Mouse (Mus musculus): Measurements from ENCODE around the gene Emcn. TPM values are rescaled to one million over a fixed set of nuclear protein-coding genes. Genes with fewer than 3 reads are reported as not detected.

The Emcn gene
- total and polyA plus RNA-seq, 2 experiments from 2014 or later = 7.1 to 8.7 TPM

GRCm38 (mm10) chr3:137372854-137373253, 32.0 kb downstream of the Emcn start:
- WGBS = 80% methylated on average over 4 of the region's 4 CpGs
- no peak overlapping the region for H3K4me3 ChIP-seq (ENCODE audit: low read length)
- DNase-seq (ENCODE audit: low spot score) = no peak
- no peaks in the 10 kb centered on the region for H3K27me3 ChIP-seq (ENCODE audit: insufficient read depth, low read length)
- no peaks in the 10 kb centered on the region for H3K4me1 ChIP-seq (ENCODE audit: insufficient read depth, low read length)
- H3K36me3 ChIP-seq (ENCODE audit: insufficient read depth, low read length) = no peaks in the 10 kb centered on the region
- no peak overlapping the region for H3K4me2 ChIP-seq (ENCODE audit: low read depth, low read length)
- no peak for ATAC-seq
- H3K9ac ChIP-seq (replicated peaks; ENCODE audit: low read length) = no peak overlapping the region
- no peak overlapping the region for H3K27ac ChIP-seq
- H3K9me3 ChIP-seq (ENCODE audit: low read length) = no peaks in the 10 kb centered on the region
- TF ChIP-seq CTCF (IDR thresholded peaks at IDR 0.05; ENCODE audit: low read depth) = no peak

GRCm38 (mm10) chr3:137382311-137382710, 41.4 kb downstream of the Emcn start:
- ATAC-seq (no peak), DNase-seq (ENCODE audit: low spot score) (no peak)
- Histone ChIP-seq H3K9ac (replicated peaks; ENCODE audit: low read length) (no peak overlapping the region), H3K27ac (no peak overlapping the region), H3K4me1 (ENCODE audit: insufficient read depth, low read length) (no peaks in the 10 kb centered on the region), H3K9me3 (ENCODE audit: low read length) (no peaks in the 10 kb centered on the region), H3K4me3 (ENCODE audit: low read length) (no peak overlapping the region), H3K36me3 (ENCODE audit: insufficient read depth, low read length) (no peaks in the 10 kb centered on the region), H3K4me2 (ENCODE audit: low read depth, low read length) (no peak overlapping the region), H3K27me3 (ENCODE audit: insufficient read depth, low read length) (no peaks in the 10 kb centered on the region)
- TF ChIP-seq CTCF (IDR thresholded peaks at IDR 0.05; ENCODE audit: low read depth) = no peak
- 85% methylated on average over 2 of the region's 2 CpGs for WGBS

- no peak overlapping the region for H3K4me3 ChIP-seq (ENCODE audit: low read length)
- no peak for ATAC-seq
- H3K4me1 ChIP-seq (ENCODE audit: insufficient read depth, low read length) = no peaks in the 10 kb centered on the region
- no peaks in the 10 kb centered on the region for H3K36me3 ChIP-seq (ENCODE audit: insufficient read depth, low read length)
- TF ChIP-seq CTCF (IDR thresholded peaks at IDR 0.05; ENCODE audit: low read depth) = no peak
- no peaks in the 10 kb centered on the region for H3K27me3 ChIP-seq (ENCODE audit: insufficient read depth, low read length)
- no peak overlapping the region for H3K4me2 ChIP-seq (ENCODE audit: low read depth, low read length)
- 65% methylated on average over 11 of the region's 11 CpGs for WGBS
- no peak overlapping the region for H3K27ac ChIP-seq
- no peak overlapping the region for H3K9ac ChIP-seq (replicated peaks; ENCODE audit: low read length)
- DNase-seq (ENCODE audit: low spot score) = no peak
- H3K9me3 ChIP-seq (ENCODE audit: low read length) = no peaks in the 10 kb centered on the region
Observed at GRCm38 (mm10) chr3:137395588-137395987, 54.7 kb downstream of the Emcn start.

GRCm38 (mm10) chr3:137415451-137416086, 74.7 kb downstream of the Emcn start:
- WGBS = 45% methylated on average over 5 of the region's 5 CpGs
- H3K4me2 ChIP-seq (ENCODE audit: low read depth, low read length) = no peak overlapping the region
- no peaks in the 10 kb centered on the region for H3K4me1 ChIP-seq (ENCODE audit: insufficient read depth, low read length)
- H3K9me3 ChIP-seq (ENCODE audit: low read length) = no peaks in the 10 kb centered on the region
- TF ChIP-seq CTCF (IDR thresholded peaks at IDR 0.05; ENCODE audit: low read depth) = no peak
- H3K27me3 ChIP-seq (ENCODE audit: insufficient read depth, low read length) = no peaks in the 10 kb centered on the region
- H3K36me3 ChIP-seq (ENCODE audit: insufficient read depth, low read length) = no peaks in the 10 kb centered on the region
- H3K9ac ChIP-seq (replicated peaks; ENCODE audit: low read length) = no peak overlapping the region
- H3K4me3 ChIP-seq (ENCODE audit: low read length) = no peak overlapping the region
- ATAC-seq = 0 out of 2 replicates have a peak, but pooled peaks have one; percentile 43
- peak; percentile 56 for DNase-seq (ENCODE audit: low spot score)
- H3K27ac ChIP-seq = no peak overlapping the region

- peak; percentile 78 for DNase-seq (ENCODE audit: low spot score)
- H3K4me3 ChIP-seq (ENCODE audit: low read length) = no peak overlapping the region
- no peaks in the 10 kb centered on the region for H3K36me3 ChIP-seq (ENCODE audit: insufficient read depth, low read length)
- no peaks in the 10 kb centered on the region for H3K4me1 ChIP-seq (ENCODE audit: insufficient read depth, low read length)
- ATAC-seq = 0 out of 2 replicates have a peak, but pooled peaks have one; percentile 38
- TF ChIP-seq CTCF (IDR thresholded peaks at IDR 0.05; ENCODE audit: low read depth) = peak; percentile 75
- no peak overlapping the region for H3K9ac ChIP-seq (replicated peaks; ENCODE audit: low read length)
- H3K4me2 ChIP-seq (ENCODE audit: low read depth, low read length) = no peak overlapping the region
- H3K27ac ChIP-seq = no peak overlapping the region
- no peaks in the 10 kb centered on the region for H3K9me3 ChIP-seq (ENCODE audit: low read length)
- no peaks in the 10 kb centered on the region for H3K27me3 ChIP-seq (ENCODE audit: insufficient read depth, low read length)
- 66% methylated on average over 4 of the region's 4 CpGs for WGBS
Observed at GRCm38 (mm10) chr3:137418636-137419035, 77.8 kb downstream of the Emcn start.

GRCm38 (mm10) chr3:137429516-137429915, 88.6 kb downstream of the Emcn start:
- no peak for TF ChIP-seq CTCF (IDR thresholded peaks at IDR 0.05; ENCODE audit: low read depth)
- no peak overlapping the region for H3K4me3 ChIP-seq (ENCODE audit: low read length)
- H3K27ac ChIP-seq = no peak overlapping the region
- no peaks in the 10 kb centered on the region for H3K36me3 ChIP-seq (ENCODE audit: insufficient read depth, low read length)
- 95% methylated on average over 6 of the region's 6 CpGs for WGBS
- no peak overlapping the region for H3K9ac ChIP-seq (replicated peaks; ENCODE audit: low read length)
- no peaks in the 10 kb centered on the region for H3K27me3 ChIP-seq (ENCODE audit: insufficient read depth, low read length)
- ATAC-seq = no peak
- no peaks in the 10 kb centered on the region for H3K9me3 ChIP-seq (ENCODE audit: low read length)
- H3K4me2 ChIP-seq (ENCODE audit: low read depth, low read length) = no peak overlapping the region
- H3K4me1 ChIP-seq (ENCODE audit: insufficient read depth, low read length) = no peaks in the 10 kb centered on the region
- no peak for DNase-seq (ENCODE audit: low spot score)

- H3K4me3 ChIP-seq (ENCODE audit: low read length) = no peak overlapping the region
- no peak overlapping the region for H3K4me2 ChIP-seq (ENCODE audit: low read depth, low read length)
- H3K4me1 ChIP-seq (ENCODE audit: insufficient read depth, low read length) = no peaks in the 10 kb centered on the region
- DNase-seq (ENCODE audit: low spot score) = peak; percentile 49
- H3K36me3 ChIP-seq (ENCODE audit: insufficient read depth, low read length) = no peaks in the 10 kb centered on the region
- H3K9me3 ChIP-seq (ENCODE audit: low read length) = no peaks in the 10 kb centered on the region
- ATAC-seq = no peak
- WGBS = 58% methylated on average over 4 of the region's 4 CpGs
- no peak overlapping the region for H3K27ac ChIP-seq
- no peak for TF ChIP-seq CTCF (IDR thresholded peaks at IDR 0.05; ENCODE audit: low read depth)
- no peak overlapping the region for H3K9ac ChIP-seq (replicated peaks; ENCODE audit: low read length)
- no peaks in the 10 kb centered on the region for H3K27me3 ChIP-seq (ENCODE audit: insufficient read depth, low read length)
Observed at GRCm38 (mm10) chr3:137464902-137465629, 124.2 kb downstream of the Emcn start.

All from hindbrain, postnatal 0 days (tissue).